Mouse (Mus musculus) kidney, postnatal 10 days (tissue): ENCODE measurements around the gene Pla2g4f.

Experiments used
- DNase-seq: peaks from one replicate; pipeline ENCODE4 v3.0.0; 2021; ENCODE audit warnings: mixed read lengths

The Pla2g4f gene

GRCm38 (mm10) chr2:120279961-120280360 lies 34.0 kb downstream of the Pla2g4f start:
- DNase-seq, result peak; percentile 72

- no peak for DNase-seq
Observed at GRCm38 (mm10) chr2:120276951-120277350, 37.0 kb downstream of the Pla2g4f start.

- peak; percentile 34 for DNase-seq
Observed at GRCm38 (mm10) chr2:120268635-120269034, 45.3 kb downstream of the Pla2g4f start.

GRCm38 (mm10) chr2:120265523-120265922 lies 48.4 kb downstream of the Pla2g4f start:
- no peak for DNase-seq

- DNase-seq, result no peak
Observed at GRCm38 (mm10) chr2:120264858-120265257, 49.1 kb downstream of the Pla2g4f start.

- DNase-seq, result no peak
Observed at GRCm38 (mm10) chr2:120262876-120263275, 51.1 kb downstream of the Pla2g4f start.

GRCm38 (mm10) chr2:120261346-120261745 lies 52.6 kb downstream of the Pla2g4f start:
- no peak for DNase-seq

- no peak for DNase-seq
Observed at GRCm38 (mm10) chr2:120256259-120256658, 57.7 kb downstream of the Pla2g4f start.

- DNase-seq, result no peak
Observed at GRCm38 (mm10) chr2:120252644-120253043, 61.3 kb downstream of the Pla2g4f start.
